Mouse (Mus musculus) kidney, adult 2 months (tissue): ENCODE results near the gene Fry. TPM values are rescaled to one million over a fixed set of nuclear protein-coding genes. Genes with fewer than 3 reads are reported as not detected.

Experiments used
- DNase-seq: peaks from one replicate; pipeline ENCODE4 v3.0.0; 2021
- H3K27ac ChIP-seq: fragments of 200-500 bp; 2 replicates; pipeline ENCODE4 v1.5.1; 2012; ENCODE audit warnings: low read depth, low read length, control low read depth, inconsistent platforms; ENCODE audit not compliant: insufficient read depth
- H3K27me3 ChIP-seq: fragments of 200-500 bp; replicated peaks from 2 replicates; pipeline ENCODE4 v1.6.1; 2012; ENCODE audit warnings: mild to moderate bottlenecking, moderate library complexity, low read length, inconsistent platforms; ENCODE audit not compliant: control insufficient read depth, insufficient read depth
- H3K36me3 ChIP-seq: fragments of 200-500 bp; 2 replicates; pipeline ENCODE4 v1.6.1; 2012; ENCODE audit warnings: mild to moderate bottlenecking, moderate library complexity, low read length, inconsistent platforms; ENCODE audit not compliant: control insufficient read depth, insufficient read depth
- H3K4me1 ChIP-seq: fragments of 200-500 bp; 2 replicates; pipeline ENCODE4 v1.6.1; 2011; ENCODE audit warnings: low read length; ENCODE audit not compliant: control insufficient read depth, insufficient read depth
- H3K4me3 ChIP-seq: fragments of 200-500 bp; 2 replicates; pipeline ENCODE4 v1.5.1; 2011; ENCODE audit warnings: mild to moderate bottlenecking, low read depth, low read length, control low read depth; ENCODE audit not compliant: insufficient read depth
- CTCF ChIP-seq: fragments of 200-500 bp; conservative IDR thresholded peaks from 2 replicates; pipeline ENCODE4 v1.5.1; 2011; ENCODE audit warnings: low read depth, mild to moderate bottlenecking, control low read depth, low read length, moderate library complexity, mixed read lengths; ENCODE audit not compliant: insufficient read depth, insufficient read length
- POLR2A ChIP-seq: fragments of 200-500 bp; IDR thresholded peaks from one replicate; pipeline ENCODE4 v1.6.1; 2011; ENCODE audit warnings: low read depth, low read length, control low read depth
- WGBS: fragments of 180-500 bp; shearing (Covaris S2); methylation state at CpG from one replicate; pipeline ENCODE4 v1.1.7; 2018; 5-methylcytosine and 5-hydroxymethylcytosine counted together
- polyA plus RNA-seq: library from polyadenylated mRNA; depleted of rRNA; stranded (reverse); fragments of >200 nt; gene quantifications from 2 replicates; pipeline ENCODE4 v1.2.3, GENCODE M21; 2012

Fry gene
- polyA plus RNA-seq, 1 experiment, result 12.9 TPM

DNA sequence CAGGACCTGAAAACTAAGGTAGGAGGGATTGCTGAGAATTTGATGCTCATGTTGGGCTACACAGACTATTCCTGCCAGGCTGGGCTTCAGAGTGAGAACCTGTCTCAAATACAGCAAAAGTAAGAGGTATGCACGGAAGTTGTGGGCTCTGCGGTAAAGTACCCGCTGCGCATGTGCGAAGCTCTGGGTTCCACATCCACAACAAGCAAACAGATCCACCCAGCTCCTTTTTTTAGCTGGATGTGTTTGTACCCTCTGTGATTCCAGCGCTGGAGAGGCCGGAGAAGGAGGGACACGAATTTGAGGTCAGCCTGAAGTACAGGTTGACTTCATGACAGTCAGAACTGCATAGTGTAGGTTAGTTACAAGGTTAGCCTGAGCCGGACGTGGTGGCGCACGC, 19.7 kb upstream of the Fry start:
- Histone ChIP-seq H3K27ac (no peak overlapping the region), H3K4me1 (no peaks in the 10 kb centered on the region; the same call in 1 of the 2 replicates), H3K27me3 (no peaks in the 10 kb centered on the region), H3K36me3 (no peaks in the 10 kb centered on the region), H3K4me3 (no peak overlapping the region)
- TF ChIP-seq CTCF (no peak), POLR2A (no peak)
- WGBS, result 95% methylated on average over 12 of the region's 12 CpGs
- no peak for DNase-seq

DNA sequence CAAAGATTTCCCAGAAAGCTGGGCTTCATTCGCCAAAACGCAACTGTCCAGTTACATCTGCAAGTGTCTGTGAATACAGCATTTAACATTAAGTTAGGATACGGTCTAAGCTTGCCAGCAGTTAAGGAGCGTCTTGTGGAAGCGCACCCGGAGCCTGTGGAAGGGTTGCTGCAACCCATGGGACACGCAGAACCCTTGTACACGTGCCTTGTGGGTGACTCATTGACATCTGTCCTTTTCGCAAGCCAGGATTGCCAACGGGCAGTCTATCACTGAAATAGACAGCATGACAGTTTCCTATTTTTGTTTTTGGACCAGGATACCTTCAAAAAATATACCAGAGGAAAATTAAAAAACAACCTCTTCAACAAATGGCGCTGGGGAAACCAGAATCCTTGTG, 16.7 kb upstream of the Fry start:
- Histone ChIP-seq H3K36me3 (no peaks in the 10 kb centered on the region), H3K27me3 (0 out of 2 replicates have a peak, but pooled peaks cover 1% of the 10 kb centered on the region), H3K4me1 (no peaks in the 10 kb centered on the region; the same call in 1 of the 2 replicates), H3K27ac (no peak overlapping the region), H3K4me3 (no peak overlapping the region)
- no peak for DNase-seq
- 82% methylated on average over 11 of the region's 11 CpGs for WGBS
- TF ChIP-seq CTCF (no peak), POLR2A (no peak)

DNA sequence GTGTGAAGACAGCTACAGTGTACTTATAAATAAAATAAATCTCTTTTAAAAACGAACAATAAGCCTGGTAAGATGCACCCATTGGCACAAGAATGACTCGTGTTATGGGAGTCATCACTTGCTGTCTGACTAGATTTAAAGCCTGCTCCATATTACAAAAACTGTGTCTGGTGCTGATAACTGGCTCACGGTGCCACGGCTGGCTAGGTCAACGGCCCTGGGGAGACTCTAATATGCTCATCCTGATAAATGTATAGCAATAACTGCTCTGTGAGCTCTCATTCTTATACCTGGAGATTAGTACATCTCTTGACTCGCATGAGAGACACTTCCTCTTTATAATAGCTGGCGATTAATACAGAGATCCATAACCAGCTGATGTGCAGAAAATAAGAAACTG, 12.1 kb upstream of the Fry start:
- Histone ChIP-seq H3K27ac (no peak overlapping the region), H3K4me3 (no peak overlapping the region), H3K27me3 (0 out of 2 replicates have a peak, but pooled peaks cover 1% of the 10 kb centered on the region), H3K4me1 (no peaks in the 10 kb centered on the region), H3K36me3 (no peaks in the 10 kb centered on the region)
- DNase-seq, result no peak
- TF ChIP-seq POLR2A, result no peak
- TF ChIP-seq CTCF, result no peak
- 92% methylated on average over 7 of the region's 7 CpGs for WGBS

DNA sequence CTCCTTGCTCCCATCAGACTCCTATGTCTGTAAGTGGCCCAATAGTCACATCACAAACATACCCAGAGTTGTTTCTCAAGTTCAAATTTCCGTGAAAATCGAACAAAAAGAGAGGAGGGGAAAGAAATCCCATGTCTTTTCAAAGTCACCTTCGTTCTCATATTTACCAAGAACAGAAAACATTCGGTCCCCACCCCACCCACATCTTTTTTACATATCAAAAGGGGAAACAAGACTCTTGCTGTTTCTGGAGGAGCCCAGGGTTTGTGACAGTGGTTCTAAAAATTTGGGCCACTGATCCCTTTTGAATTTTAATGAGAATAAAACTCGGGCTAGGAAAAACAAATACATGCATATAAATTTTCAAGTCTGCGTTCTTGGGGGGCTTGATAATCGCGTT, 7.2 kb upstream of the Fry start:
- no peak for DNase-seq
- Histone ChIP-seq H3K27ac (no peak overlapping the region), H3K27me3 (no peaks in the 10 kb centered on the region), H3K4me3 (no peak overlapping the region), H3K36me3 (no peaks in the 10 kb centered on the region), H3K4me1 (no peaks in the 10 kb centered on the region)
- 54% methylated on average over 8 of the region's 8 CpGs for WGBS
- no peak for TF ChIP-seq CTCF
- TF ChIP-seq POLR2A, result no peak

DNA sequence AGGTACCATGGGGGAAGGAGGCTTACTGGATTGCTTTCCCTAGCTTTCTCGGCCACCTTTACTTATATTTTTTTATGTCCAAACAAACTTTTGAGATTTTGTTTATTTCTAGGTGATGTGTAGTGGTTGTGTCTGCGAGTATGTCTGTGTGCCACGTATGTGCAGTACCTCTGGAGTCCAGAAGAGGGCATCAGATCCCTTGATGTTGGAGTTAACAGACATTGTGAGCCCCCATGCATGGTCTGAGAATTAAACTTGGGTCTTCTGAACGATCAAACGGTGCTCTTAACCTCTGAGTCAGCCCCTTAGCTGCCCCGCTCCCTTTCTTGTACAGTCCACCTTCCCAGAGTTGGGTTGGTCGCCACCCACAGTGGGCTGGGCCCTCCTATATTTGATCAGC, 4.4 kb upstream of the Fry start:
- Histone ChIP-seq H3K27ac (no peak overlapping the region), H3K4me3 (no peak overlapping the region), H3K4me1 (peaks cover 1% of the 10 kb centered on the region; the same call in 1 of the 2 replicates), H3K36me3 (no peaks in the 10 kb centered on the region), H3K27me3 (no peaks in the 10 kb centered on the region; the same call in 1 of the 2 replicates)
- DNase-seq, result no peak
- WGBS, result 82% methylated on average over 7 of the region's 7 CpGs
- TF ChIP-seq CTCF (no peak; the same call in 1 of the 2 replicates), POLR2A (no peak)

DNA sequence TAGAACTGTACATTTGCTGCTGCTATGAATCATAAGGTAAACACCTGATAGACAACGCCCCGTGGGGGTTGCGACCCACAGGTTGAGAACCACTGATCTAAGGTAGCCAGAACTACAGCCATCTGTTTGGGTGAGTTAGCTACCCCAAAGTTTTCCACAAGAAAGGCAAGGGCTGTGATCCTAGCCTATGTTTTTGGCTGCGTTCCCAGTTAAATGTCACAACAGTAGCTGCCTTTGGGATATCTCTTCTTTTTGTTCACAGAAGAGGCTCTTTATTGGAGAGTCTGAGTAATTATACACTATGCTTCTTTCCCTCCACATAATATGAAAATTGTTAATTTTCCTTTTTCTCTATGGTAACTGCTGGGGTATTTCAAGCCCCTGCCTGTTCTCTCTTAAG, 3.7 kb upstream of the Fry start:
- DNase-seq, result no peak
- Histone ChIP-seq H3K4me1 (peaks cover 5% of the 10 kb centered on the region; the same call in 1 of the 2 replicates), H3K36me3 (no peaks in the 10 kb centered on the region), H3K27me3 (no peaks in the 10 kb centered on the region; the same call in 1 of the 2 replicates), H3K4me3 (no peak overlapping the region), H3K27ac (no peak overlapping the region)
- WGBS, result 85% methylated on average over 4 of the region's 4 CpGs
- TF ChIP-seq CTCF, result no peak
- TF ChIP-seq POLR2A, result no peak

DNA sequence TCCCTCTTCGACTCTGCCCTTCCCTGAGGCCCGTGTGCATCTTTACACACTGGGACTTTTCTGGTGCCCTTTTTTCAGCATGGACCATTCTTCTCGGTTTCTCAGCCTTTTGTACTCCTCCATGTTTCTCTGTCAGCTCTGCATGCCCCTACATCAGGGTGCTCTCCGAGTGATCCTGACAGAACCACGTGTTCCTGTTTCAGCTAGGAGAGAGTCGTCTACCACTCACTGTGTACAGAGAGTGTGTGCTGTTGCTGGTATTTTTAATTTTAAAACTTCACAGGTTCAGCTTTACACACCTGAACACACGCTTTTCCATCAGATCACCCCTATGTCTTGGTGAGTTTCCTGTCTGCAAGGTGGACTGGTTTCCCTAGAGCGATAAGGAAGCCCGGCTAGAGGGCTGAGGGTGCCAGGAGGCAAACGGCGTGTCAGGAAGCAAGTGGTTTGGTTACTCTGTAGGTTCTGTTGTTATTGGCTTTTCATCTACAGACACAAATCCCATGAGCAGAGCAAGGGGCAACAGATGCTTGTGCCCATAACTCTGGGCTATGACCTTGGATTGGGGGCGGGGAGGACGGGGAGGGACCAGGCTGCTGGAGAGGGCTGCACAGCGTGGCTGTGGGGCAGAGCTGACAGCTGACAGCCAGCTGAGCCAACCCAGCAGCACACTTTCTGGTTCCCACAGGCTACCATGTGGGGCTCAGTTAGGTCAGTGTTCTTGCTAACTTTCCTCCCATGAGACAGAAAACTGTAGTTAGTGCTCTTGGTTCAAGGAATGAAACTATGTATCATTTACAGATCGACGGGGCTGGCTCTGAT, 3.0 kb upstream of the Fry start:
- TF ChIP-seq CTCF, result no peak
- TF ChIP-seq POLR2A, result no peak
- H3K36me3 ChIP-seq, result no peaks in the 10 kb centered on the region
- H3K4me1 ChIP-seq, result peaks cover 5% of the 10 kb centered on the region; the same call in 1 of the 2 replicates
- DNase-seq, result no peak
- WGBS, result 60% methylated on average over 16 of the region's 16 CpGs
- no peak overlapping the region for H3K4me3 ChIP-seq
- no peak overlapping the region for H3K27ac ChIP-seq
- no peaks in the 10 kb centered on the region; the same call in 1 of the 2 replicates for H3K27me3 ChIP-seq
